Mouse (Mus musculus): ENCODE data around the gene Slc25a5.

Slc25a5 gene

DNA sequence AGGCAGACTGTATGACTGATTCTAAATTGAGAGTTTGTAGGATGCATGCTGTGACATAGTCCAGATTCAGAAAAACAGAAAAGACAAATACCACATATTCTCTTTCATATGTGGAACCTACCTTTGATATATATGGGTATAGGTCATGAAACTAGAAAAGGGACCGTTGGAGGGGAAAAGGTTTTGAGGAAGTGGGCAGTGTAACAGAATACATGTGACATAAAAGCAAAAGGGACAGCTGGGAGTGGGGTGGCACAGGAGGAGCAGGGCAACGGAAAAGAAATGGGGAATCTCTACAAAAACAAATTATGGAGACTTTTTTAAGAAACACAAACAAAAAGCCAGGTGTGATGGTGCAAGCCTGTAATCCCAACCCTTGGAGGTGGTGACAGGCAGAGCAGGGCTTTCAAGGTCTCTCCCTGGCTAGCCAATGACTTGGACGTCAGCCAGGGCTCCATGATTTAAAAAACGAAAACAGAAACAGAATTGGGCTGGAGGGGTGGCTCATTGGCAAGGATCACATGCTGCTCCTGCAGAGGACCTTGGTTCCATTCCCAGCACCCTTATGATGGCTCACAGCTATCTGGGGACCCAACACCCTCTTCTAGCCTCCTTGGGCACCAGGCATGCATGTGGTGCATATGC lies 48.0 kb downstream of the Slc25a5 start:
- DNase-seq = no peak

DNA sequence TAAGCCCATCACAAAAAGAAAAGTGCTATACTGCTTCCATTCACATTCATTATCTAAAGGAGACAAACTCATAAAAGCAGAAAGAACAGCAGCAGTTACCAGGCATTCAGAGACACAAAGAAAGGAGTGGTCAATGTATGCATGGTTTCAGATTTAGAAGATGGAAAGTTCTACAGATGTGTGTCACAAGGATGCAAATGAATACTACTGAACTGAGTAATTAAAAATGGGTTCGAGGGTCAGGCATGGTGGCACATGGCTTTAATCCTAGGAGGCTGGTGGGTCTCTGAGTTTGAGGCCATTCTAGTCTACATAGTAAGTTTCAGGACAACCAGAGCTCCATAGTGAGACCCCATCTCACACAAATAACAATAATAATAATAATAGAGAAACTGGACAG lies 51.7 kb downstream of the Slc25a5 start:
- DNase-seq = no peak

Measured in thymus, adult 18-20 months (tissue).